Mouse (Mus musculus): Measurements from ENCODE around the gene Upk3b.

GRCm38 (mm10) chr5:136083669-136084107 is 45.4 kb downstream of the Upk3b start, which contains the start of gene Rasa4:
- TF ChIP-seq CTCF (IDR thresholded peaks at IDR 0.05; ENCODE audit: low read depth, low read length) (no peak), POLR2A (IDR thresholded peaks at IDR 0.05; ENCODE audit: insufficient read depth, low read length) (peak; percentile 63), EP300 (IDR thresholded peaks at IDR 0.05; ENCODE audit: insufficient read depth, low read depth, low read length) (no peak)
